Mouse (Mus musculus): Measurements from ENCODE around the gene Tsen54. TPM values are rescaled to one million over a fixed set of nuclear protein-coding genes. Genes with fewer than 3 reads are reported as not detected.

Gene Tsen54
- polyA plus RNA-seq, 1 experiment = 40.8 TPM

DNA sequence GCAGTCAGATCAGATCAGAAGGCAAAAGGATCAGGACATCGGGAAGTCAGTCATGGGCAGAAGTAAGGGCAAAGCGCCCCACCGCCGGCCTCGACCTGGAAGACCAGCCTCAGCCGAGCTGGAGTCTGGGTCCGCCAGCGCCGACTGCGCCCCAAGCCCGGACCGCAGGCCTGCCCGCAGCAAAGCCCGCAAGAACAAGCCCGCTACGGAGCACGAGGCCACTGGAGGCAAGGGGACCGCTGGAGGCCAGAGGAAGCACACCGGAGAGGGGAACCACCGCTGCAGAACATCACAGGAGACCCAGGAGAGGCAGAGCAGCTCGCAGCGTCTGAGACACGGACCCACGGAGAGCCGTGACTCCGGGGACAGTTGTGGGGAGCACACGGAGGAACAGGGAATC, 43.8 kb downstream of the Tsen54 start, which contains the start of gene Myo15b:
TSS of gene Myo15b (plus strand) at position 53 of the 400 bp plus-strand sequence.
- peaks cover 10% of the 10 kb centered on the region for H3K4me1 ChIP-seq (ENCODE audit: control insufficient read depth, insufficient read depth, insufficient read length, low read length)
- H3K4me3 ChIP-seq (ENCODE audit: low read depth, low read length) = peak within 1 kb of the TSS; percentile 62
- H3K36me3 ChIP-seq (ENCODE audit: control insufficient read depth, insufficient read depth, low read length) = peaks cover 27% of the 10 kb centered on the region
- no peak within 1 kb of the TSS for H3K27ac ChIP-seq (ENCODE audit: insufficient read depth, low read depth, low read length)
- peaks cover 7% of the 10 kb centered on the region for H3K27me3 ChIP-seq (ENCODE audit: control insufficient read depth, insufficient read depth, low read length)
- TF ChIP-seq POLR2A (IDR thresholded peaks at IDR 0.05; ENCODE audit: low read depth, low read length) (no peak), CTCF (IDR thresholded peaks at IDR 0.05; ENCODE audit: extremely low read depth, insufficient read length, insufficient replicate concordance, low read depth, low read length) (no peak)
- WGBS = 45% methylated on average over 27 of the region's 27 CpGs

DNA sequence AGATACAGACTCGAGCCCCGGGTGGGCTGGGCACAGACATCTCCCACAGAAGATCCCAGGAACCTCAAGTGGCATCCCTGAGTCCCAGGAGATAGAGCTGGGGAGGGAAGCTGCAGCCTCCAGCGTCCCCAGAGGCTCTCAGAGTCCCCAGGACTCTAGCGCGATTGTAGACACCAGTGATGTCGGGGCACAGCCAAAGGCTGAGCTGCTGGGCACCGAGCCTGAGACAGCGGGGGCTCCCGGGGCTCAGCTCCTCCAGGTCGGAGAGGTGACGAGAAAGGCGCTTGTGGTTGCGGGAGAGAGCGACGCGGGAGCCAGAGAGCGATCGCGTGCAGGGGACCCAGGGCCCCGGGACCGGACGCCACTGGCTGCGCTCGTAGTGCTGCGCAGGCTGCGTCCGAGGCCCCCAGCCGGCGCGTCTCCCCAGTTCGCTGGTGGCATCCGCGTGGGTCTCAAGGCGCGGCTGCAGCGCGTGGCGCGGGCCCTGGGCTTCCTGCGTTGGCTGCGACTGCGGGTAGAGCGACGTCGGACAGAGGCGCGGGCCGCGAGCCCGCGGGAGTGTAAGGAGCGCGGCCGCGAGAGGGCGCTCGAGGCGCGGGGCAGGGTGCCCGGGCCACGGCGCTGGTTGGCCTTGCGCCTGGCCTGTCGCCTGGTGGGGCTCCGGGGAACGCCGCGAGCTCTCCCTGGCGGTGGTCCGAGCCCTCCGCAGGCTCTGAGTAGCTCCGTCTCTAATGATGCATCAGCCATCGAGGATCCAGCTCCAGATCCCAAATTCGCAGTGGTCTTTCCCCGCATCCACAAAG, 44.8 kb downstream of the Tsen54 start:
- TF ChIP-seq POLR2A (IDR thresholded peaks at IDR 0.05; ENCODE audit: low read depth, low read length) (no peak), CTCF (IDR thresholded peaks at IDR 0.05; ENCODE audit: extremely low read depth, insufficient read length, insufficient replicate concordance, low read depth, low read length) (peak; percentile 89)
- peaks cover 7% of the 10 kb centered on the region for H3K27me3 ChIP-seq (ENCODE audit: control insufficient read depth, insufficient read depth, low read length)
- peaks cover 10% of the 10 kb centered on the region for H3K4me1 ChIP-seq (ENCODE audit: control insufficient read depth, insufficient read depth, insufficient read length, low read length)
- 2% methylated on average over 75 of the region's 75 CpGs for WGBS
- H3K36me3 ChIP-seq (ENCODE audit: control insufficient read depth, insufficient read depth, low read length) = peaks cover 17% of the 10 kb centered on the region
- H3K4me3 ChIP-seq (ENCODE audit: low read depth, low read length) = peak overlapping the region; percentile 62
- no peak overlapping the region for H3K27ac ChIP-seq (ENCODE audit: insufficient read depth, low read depth, low read length)

DNA sequence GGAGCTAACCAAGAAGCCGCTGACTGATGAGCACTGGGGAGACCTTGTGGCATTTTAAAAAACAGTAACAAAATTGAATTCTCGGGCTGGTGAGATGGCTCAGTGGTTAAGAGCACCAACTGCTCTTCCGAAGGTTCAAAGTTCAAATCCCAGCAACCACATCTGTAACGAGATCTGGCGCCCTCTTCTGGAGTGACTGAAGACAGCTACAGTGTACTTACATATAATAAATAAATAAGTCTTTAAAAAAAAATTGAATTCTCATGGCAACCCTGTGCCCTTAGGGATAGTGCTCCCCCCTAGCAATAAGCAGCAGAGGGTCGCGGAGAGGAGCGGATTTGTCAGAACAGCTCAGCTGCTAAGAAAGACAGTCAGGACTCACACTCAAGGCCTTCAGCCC, 49.4 kb downstream of the Tsen54 start:
- peak; percentile 11; the same call in 1 of the 2 replicates for TF ChIP-seq CTCF (IDR thresholded peaks at IDR 0.05; ENCODE audit: extremely low read depth, insufficient read length, insufficient replicate concordance, low read depth, low read length)
- TF ChIP-seq POLR2A (IDR thresholded peaks at IDR 0.05; ENCODE audit: low read depth, low read length) = no peak
- H3K27me3 ChIP-seq (ENCODE audit: control insufficient read depth, insufficient read depth, low read length) = peaks cover 4% of the 10 kb centered on the region
- no peak overlapping the region for H3K4me3 ChIP-seq (ENCODE audit: low read depth, low read length)
- H3K4me1 ChIP-seq (ENCODE audit: control insufficient read depth, insufficient read depth, insufficient read length, low read length) = peaks cover 8% of the 10 kb centered on the region
- H3K27ac ChIP-seq (ENCODE audit: insufficient read depth, low read depth, low read length) = no peak overlapping the region
- 72% methylated on average over 8 of the region's 8 CpGs for WGBS
- H3K36me3 ChIP-seq (ENCODE audit: control insufficient read depth, insufficient read depth, low read length) = no peaks in the 10 kb centered on the region

DNA sequence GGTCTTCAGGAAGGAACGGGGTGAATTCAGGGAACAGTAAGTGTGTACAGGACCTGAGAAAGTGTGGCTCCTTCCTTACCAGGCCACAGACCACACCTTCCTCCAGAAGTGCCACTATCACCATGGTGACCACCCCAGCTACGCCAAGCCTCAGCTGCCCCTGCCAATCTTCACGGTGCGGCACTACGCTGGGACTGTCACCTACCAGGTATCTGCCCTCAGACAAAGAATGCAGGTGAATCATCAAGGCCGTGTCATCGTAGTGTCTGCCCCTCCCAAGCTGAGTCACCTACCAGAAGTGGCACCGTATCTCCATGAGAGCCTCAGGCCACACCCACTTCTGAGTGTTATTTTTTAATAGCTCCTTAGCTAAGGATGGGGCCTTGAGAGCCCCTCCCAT, 54.9 kb downstream of the Tsen54 start:
- WGBS = 22% methylated on average over 8 of the region's 8 CpGs
- peak overlapping the region; percentile 98 for H3K27ac ChIP-seq (ENCODE audit: insufficient read depth, low read depth, low read length)
- no peak for TF ChIP-seq CTCF (IDR thresholded peaks at IDR 0.05; ENCODE audit: extremely low read depth, insufficient read length, insufficient replicate concordance, low read depth, low read length)
- H3K27me3 ChIP-seq (ENCODE audit: control insufficient read depth, insufficient read depth, low read length) = no peaks in the 10 kb centered on the region
- H3K4me3 ChIP-seq (ENCODE audit: low read depth, low read length) = no peak overlapping the region
- H3K4me1 ChIP-seq (ENCODE audit: control insufficient read depth, insufficient read depth, insufficient read length, low read length) = peaks cover 33% of the 10 kb centered on the region
- no peaks in the 10 kb centered on the region for H3K36me3 ChIP-seq (ENCODE audit: control insufficient read depth, insufficient read depth, low read length)

DNA sequence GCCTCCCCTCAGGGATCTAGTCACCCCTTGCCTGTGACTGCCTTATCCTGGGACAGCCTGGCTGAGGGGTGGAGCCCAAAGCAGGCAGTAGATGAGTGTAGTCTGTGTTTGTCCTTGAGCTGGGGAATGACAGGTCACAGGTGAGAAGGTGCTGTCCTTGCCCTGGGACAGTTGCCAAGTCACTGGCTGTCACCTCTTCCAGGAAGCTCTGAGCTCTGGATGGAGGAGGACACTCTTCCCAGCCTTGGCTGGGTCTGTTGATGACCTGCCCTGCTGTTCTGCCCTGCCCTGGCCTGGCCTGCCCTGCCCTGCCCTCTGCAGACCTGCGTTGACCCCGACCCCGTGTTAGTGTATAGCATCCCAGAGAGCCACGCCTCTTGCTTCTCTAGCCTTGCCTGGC, 57.9 kb downstream of the Tsen54 start:
- no peaks in the 10 kb centered on the region for H3K27me3 ChIP-seq (ENCODE audit: control insufficient read depth, insufficient read depth, low read length)
- peak overlapping the region; percentile 79 for H3K27ac ChIP-seq (ENCODE audit: insufficient read depth, low read depth, low read length)
- TF ChIP-seq POLR2A (IDR thresholded peaks at IDR 0.05; ENCODE audit: low read depth, low read length) (no peak), CTCF (IDR thresholded peaks at IDR 0.05; ENCODE audit: extremely low read depth, insufficient read length, insufficient replicate concordance, low read depth, low read length) (0 out of 2 replicates have a peak, but pooled peaks have one; percentile 5)
- H3K36me3 ChIP-seq (ENCODE audit: control insufficient read depth, insufficient read depth, low read length) = no peaks in the 10 kb centered on the region
- H3K4me1 ChIP-seq (ENCODE audit: control insufficient read depth, insufficient read depth, insufficient read length, low read length) = peaks cover 37% of the 10 kb centered on the region
- no peak overlapping the region for H3K4me3 ChIP-seq (ENCODE audit: low read depth, low read length)
- 33% methylated on average over 4 of the region's 4 CpGs for WGBS

Other genes with a start within 250 kb of the Tsen54 start
- 11.8 and 13.3 TPM in 2 replicates for gene Mrps7, start 210.8 kb upstream of the Tsen54 start, polyA plus RNA-seq (2012; rRNA removed)
- gene Gga3, start 210.7 kb upstream of the Tsen54 start, polyA plus RNA-seq (2012; rRNA removed) = 12.6 and 14.7 TPM in 2 replicates
- gene Mif4gd, start 201.8 kb upstream of the Tsen54 start, polyA plus RNA-seq (2012; rRNA removed) = 49.4 and 108 TPM in 2 replicates
- gene Slc25a19, start 186.4 kb upstream of the Tsen54 start, polyA plus RNA-seq (2012; rRNA removed) = 11.3 and 19.6 TPM in 2 replicates
- gene Grb2, start 106.1 kb upstream of the Tsen54 start, polyA plus RNA-seq (2012; rRNA removed) = 13.0 and 34.8 TPM in 2 replicates
- gene Tmem94, start 49.3 kb upstream of the Tsen54 start, polyA plus RNA-seq (2012; rRNA removed) = 48.2 and 132 TPM in 2 replicates
- gene Caskin2, start 1.1 kb upstream of the Tsen54 start, polyA plus RNA-seq (2012; rRNA removed) = 26.1 and 52.6 TPM in 2 replicates
- 140 and 268 TPM in 2 replicates for gene Llgl2, start 9.3 kb downstream of the Tsen54 start, polyA plus RNA-seq (2012; rRNA removed)
- gene Myo15b, start 43.7 kb downstream of the Tsen54 start, polyA plus RNA-seq (2012; rRNA removed) = 539 and 1,655 TPM in 2 replicates
- 0.72 and 2.2 TPM in 2 replicates for gene Smim5, start 85.2 kb downstream of the Tsen54 start, polyA plus RNA-seq (2012; rRNA removed)
- 8.8 and 9.7 TPM in 2 replicates for gene Smim6, start 97.3 kb downstream of the Tsen54 start, polyA plus RNA-seq (2012; rRNA removed)
- gene Sap30bp, start 118.6 kb downstream of the Tsen54 start, polyA plus RNA-seq (2012; rRNA removed) = 15.2 and 27.1 TPM in 2 replicates
- 5.8 and 9.2 TPM in 2 replicates for gene Recql5, start 118.8 kb downstream of the Tsen54 start, polyA plus RNA-seq (2012; rRNA removed)
- 53.2 and 133 TPM in 2 replicates for gene Itgb4, start 160.0 kb downstream of the Tsen54 start, polyA plus RNA-seq (2012; rRNA removed)
- gene Galk1, start 198.0 kb downstream of the Tsen54 start, polyA plus RNA-seq (2012; rRNA removed) = 39.5 and 53.3 TPM in 2 replicates
- 48.6 and 118 TPM in 2 replicates for gene H3f3b, start 213.2 kb downstream of the Tsen54 start, polyA plus RNA-seq (2012; rRNA removed)
- gene Unk, start 215.6 kb downstream of the Tsen54 start, polyA plus RNA-seq (2012; rRNA removed) = 10.4 and 21.5 TPM in 2 replicates

Data from small intestine, adult 2 months (tissue).